In genomic region chr13:48236436-48236835, GRCm38 (mm10) we compare ENCODE assay signal across 13 mouse cellular contexts. TPM values are rescaled to one million over a fixed set of nuclear protein-coding genes. Genes with fewer than 3 reads are reported as not detected.
"Had no signal": no experiment of that assay in that cellular context is flagged by ENCODE, and none has a peak within 500 bp of the region (broad histone marks: within the 10 kb centered on the region; RNA-seq: fewer than 3 reads in every experiment).

No protein-coding gene starts in this region.

- H3K9ac ChIP-seq: limb, embryonic 12.5 days; liver, embryonic 13.5 days; liver, postnatal 0 days had no signal

- H3K9me3 ChIP-seq: limb, embryonic 12.5 days; liver, embryonic 13.5 days had no signal

- H3K27ac ChIP-seq: kidney, postnatal 0 days; limb, embryonic 12.5 days; liver, embryonic 13.5 days had no signal

- H3K4me1 ChIP-seq: liver, embryonic 13.5 days had no signal

- H3K27me3 ChIP-seq: limb, embryonic 12.5 days; liver, embryonic 13.5 days had no signal

- H3K4me3 ChIP-seq: limb, embryonic 12.5 days; liver, embryonic 13.5 days had no signal

- ATAC-seq: intestine, postnatal 0 days; liver, postnatal 0 days had no signal

- H3K36me3 ChIP-seq: limb, embryonic 12.5 days; liver, embryonic 13.5 days had no signal

- H3K4me2 ChIP-seq: limb, embryonic 12.5 days; liver, embryonic 13.5 days had no signal

- DNase-seq: kidney, adult 8-10 months; kidney, postnatal 36 days; layer of hippocampus, adult 9-11 months; layer of hippocampus, postnatal 36 days; liver; liver, embryonic 13.5 days; liver, postnatal 0 days; thymus, adult 18-20 months; thymus, postnatal 14 days had no signal

RNA-seq across cellular contexts. Expression of gene Id4, which starts 24.6 kb away (rescaled TPM):
- total RNA-seq: neutrophil, adult 5-6 weeks had no signal
